Comparison of ENCODE assay signal across 17 mouse cellular contexts in the genomic region with DNA sequence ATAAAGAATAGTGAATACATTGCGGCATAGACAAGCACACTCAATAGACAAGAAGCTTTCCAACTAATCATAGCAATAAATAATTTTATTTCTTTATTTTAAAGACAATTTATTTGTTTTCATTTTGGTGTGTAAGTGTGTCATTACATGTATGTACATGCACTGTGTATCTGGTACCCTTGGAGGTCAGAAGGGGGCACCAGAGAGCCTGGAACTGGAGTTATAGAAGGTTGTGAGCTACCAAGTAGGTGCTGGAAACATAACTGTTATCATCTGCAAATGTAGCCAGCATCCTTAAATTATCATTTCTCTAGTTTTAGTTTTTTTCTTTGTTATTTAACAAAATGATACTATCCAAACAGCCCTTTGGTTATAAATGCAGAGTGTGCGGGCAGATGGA.
DNase-seq lines count a peak whose midpoint lies in the region; ATAC-seq lines count a peak whose summit lies in the region.
"Had no signal": no experiment of that assay in that cellular context is flagged by ENCODE, and none has a peak within 500 bp of the region (broad histone marks: within the 10 kb centered on the region; RNA-seq: fewer than 3 reads in every experiment).

No protein-coding gene starts in this region.

- H3K36me3 ChIP-seq in heart, embryonic 10.5 days, result no peaks in the 10 kb centered on the region
- H3K36me3 ChIP-seq in hindbrain, embryonic 14.5 days (replicated peaks; ENCODE audit: control insufficient read depth, insufficient read depth), result no peaks in the 10 kb centered on the region
- H3K36me3 ChIP-seq: embryonic facial prominence, embryonic 12.5 days; hindbrain, embryonic 12.5 days; limb, embryonic 13.5 days; lung, embryonic 15.5 days; midbrain, embryonic 12.5 days had no signal

- DNase-seq in heart, adult 11 months, result peak; percentile 4
- no peak for DNase-seq in heart, embryonic 10.5 days (ENCODE audit: low spot score)
- peak; percentile 42 for DNase-seq in thymus, postnatal 14 days
- no peak for DNase-seq in thymus, postnatal 25 days
- peak; percentile 65 for DNase-seq in R1 (ENCODE audit: low read depth, low spot score)
- DNase-seq in hindbrain, embryonic 14.5 days (ENCODE audit: low spot score), result no peak
- no peak for DNase-seq in layer of hippocampus, adult 9-11 months
- DNase-seq: cerebellum, adult 8-10 months had no signal

- WGBS in heart, embryonic 10.5 days, result 95% methylated on average over 2 of the region's 2 CpGs
- 99% methylated on average over 2 of the region's 2 CpGs for WGBS in hindbrain, embryonic 14.5 days

- H3K27me3 ChIP-seq in heart, embryonic 10.5 days (ENCODE audit: insufficient read depth, poor library complexity, severe bottlenecking), result no peaks in the 10 kb centered on the region
- no peaks in the 10 kb centered on the region for H3K27me3 ChIP-seq in hindbrain, embryonic 14.5 days (ENCODE audit: control insufficient read depth, insufficient read depth, low read length)
- H3K27me3 ChIP-seq: embryonic facial prominence, embryonic 12.5 days; hindbrain, embryonic 12.5 days; limb, embryonic 13.5 days; lung, embryonic 15.5 days; midbrain, embryonic 12.5 days had no signal

- no peak overlapping the region for H3K4me2 ChIP-seq in hindbrain, embryonic 14.5 days (replicated peaks)
- H3K4me2 ChIP-seq: embryonic facial prominence, embryonic 12.5 days; hindbrain, embryonic 12.5 days; limb, embryonic 13.5 days; lung, embryonic 15.5 days; midbrain, embryonic 12.5 days had no signal

- no peaks in the 10 kb centered on the region for H3K9me3 ChIP-seq in heart, embryonic 10.5 days
- no peaks in the 10 kb centered on the region for H3K9me3 ChIP-seq in hindbrain, embryonic 14.5 days (ENCODE audit: control insufficient read depth, low read length)
- H3K9me3 ChIP-seq: embryonic facial prominence, embryonic 12.5 days; hindbrain, embryonic 12.5 days; limb, embryonic 13.5 days; lung, embryonic 15.5 days; midbrain, embryonic 12.5 days had no signal

- no peak for ATAC-seq in hindbrain, embryonic 14.5 days (ENCODE audit: low FRiP score)
- ATAC-seq: forebrain, embryonic 16.5 days; intestine, embryonic 16.5 days had no signal

- no peak overlapping the region for H3K27ac ChIP-seq in heart, embryonic 10.5 days
- H3K27ac ChIP-seq in hindbrain, embryonic 14.5 days, result no peak overlapping the region
- H3K27ac ChIP-seq: embryonic facial prominence, embryonic 12.5 days; hindbrain, embryonic 12.5 days; limb, embryonic 13.5 days; lung, embryonic 15.5 days; macrophage; midbrain, embryonic 12.5 days had no signal

- peaks cover 20% of the 10 kb centered on the region; the same call in 1 of the 2 replicates for H3K4me1 ChIP-seq in heart, embryonic 10.5 days
- H3K4me1 ChIP-seq in hindbrain, embryonic 14.5 days (replicated peaks; ENCODE audit: control insufficient read depth, insufficient read depth, low read length), result no peaks in the 10 kb centered on the region
- H3K4me1 ChIP-seq: embryonic facial prominence, embryonic 12.5 days; hindbrain, embryonic 12.5 days; limb, embryonic 13.5 days; midbrain, embryonic 12.5 days had no signal

- no peak overlapping the region for H3K9ac ChIP-seq in hindbrain, embryonic 14.5 days
- H3K9ac ChIP-seq: embryonic facial prominence, embryonic 12.5 days; hindbrain, embryonic 12.5 days; limb, embryonic 13.5 days; lung, embryonic 15.5 days; midbrain, embryonic 12.5 days had no signal

- H3K4me3 ChIP-seq in heart, embryonic 10.5 days, result no peak overlapping the region
- no peak overlapping the region for H3K4me3 ChIP-seq in hindbrain, embryonic 14.5 days (replicated peaks; ENCODE audit: low read length)
- H3K4me3 ChIP-seq: embryonic facial prominence, embryonic 12.5 days; hindbrain, embryonic 12.5 days; limb, embryonic 13.5 days; lung, embryonic 15.5 days; midbrain, embryonic 12.5 days; myocyte had no signal

Comparison
In these comparisons a context has a peak if more than half of its experiments do, and no peak if none do; other contexts are left out.
1. DNase-seq: peak in heart, adult 11 months (single experiment), thymus, postnatal 14 days (single experiment) and R1 (single experiment); none in heart, embryonic 10.5 days (single experiment), thymus, postnatal 25 days (single experiment), hindbrain, embryonic 14.5 days (single experiment) and layer of hippocampus, adult 9-11 months (single experiment).